In genomic region chr14:24526440-24526839, GRCm38 (mm10) we compare ENCODE assay signal across 20 mouse cellular contexts. TPM values are rescaled to one million over a fixed set of nuclear protein-coding genes. Genes with fewer than 3 reads are reported as not detected.
DNase-seq lines count a peak whose midpoint lies in the region; ATAC-seq and TF ChIP-seq lines count a peak whose summit lies in the region.
"Had no signal": no experiment of that assay in that cellular context is flagged by ENCODE, and none has a peak within 500 bp of the region (broad histone marks: within the 10 kb centered on the region; RNA-seq: fewer than 3 reads in every experiment).

No protein-coding gene starts in this region.

- WGBS in hindbrain, embryonic 12.5 days, result 55% methylated on average over 10 of the region's 10 CpGs
- WGBS in hindbrain, embryonic 10.5 days, result 78% methylated on average over 10 of the region's 10 CpGs
- WGBS in forebrain, embryonic 16.5 days, result 14% methylated on average over 10 of the region's 10 CpGs
- 37% methylated on average over 10 of the region's 10 CpGs for WGBS in midbrain, embryonic 15.5 days

- ATAC-seq in hindbrain, embryonic 12.5 days (ENCODE audit: low FRiP score), result no peak
- peak; percentile 57 for ATAC-seq in forebrain, embryonic 16.5 days
- ATAC-seq in midbrain, embryonic 15.5 days (replicated peaks), result no peak
- no peak for ATAC-seq in megakaryocyte-erythroid progenitor cell, adult 5-6 weeks (replicated peaks; ENCODE audit: low FRiP score, low TSS enrichment, poor library complexity, severe bottlenecking)
- ATAC-seq: lung, postnatal 0 days had no signal

- DNase-seq in hindbrain, embryonic 10.5 days (ENCODE audit: low spot score), result no peak
- DNase-seq in brain, embryonic 14.5 days (ENCODE audit: low read depth), result peak; percentile 93
- no peak for DNase-seq in testis, postnatal 10 days (ENCODE audit: low spot score)
- DNase-seq: adrenal gland, adult 2 months; cerebellum, adult 11-12 months; gastrocnemius, adult 2 months; heart, adult 18-20 months; kidney, adult 18-20 months; kidney, postnatal 10 days; thymus, postnatal 25 days had no signal

- peak overlapping the region; percentile 12; the same call in 1 of the 2 replicates for H3K27ac ChIP-seq in hindbrain, embryonic 12.5 days
- H3K27ac ChIP-seq in hindbrain, embryonic 10.5 days, result no peak overlapping the region
- peak overlapping the region; percentile 39 for H3K27ac ChIP-seq in forebrain, embryonic 16.5 days (ENCODE audit: low read length)
- peak overlapping the region; percentile 59 for H3K27ac ChIP-seq in midbrain, embryonic 15.5 days
- H3K27ac ChIP-seq: embryonic facial prominence, embryonic 13.5 days; gastrocnemius, adult 2 months; left cerebral cortex, adult 2 months; limb, embryonic 13.5 days; liver, embryonic 14.5 days had no signal

- no peak for TF ChIP-seq CTCF in brain, embryonic 14.5 days (IDR thresholded peaks at IDR 0.05; ENCODE audit: borderline replicate concordance, extremely low read depth, insufficient read depth, insufficient read length)

- TF ChIP-seq POLR2A in brain, embryonic 14.5 days (IDR thresholded peaks at IDR 0.05; ENCODE audit: borderline replicate concordance, extremely low read depth, insufficient read depth, insufficient read length, poor library complexity, severe bottlenecking), result no peak

- peaks cover 31% of the 10 kb centered on the region for H3K4me1 ChIP-seq in hindbrain, embryonic 12.5 days
- H3K4me1 ChIP-seq in hindbrain, embryonic 10.5 days (replicated peaks), result peaks cover 37% of the 10 kb centered on the region
- peaks cover 33% of the 10 kb centered on the region for H3K4me1 ChIP-seq in forebrain, embryonic 16.5 days (replicated peaks; ENCODE audit: control insufficient read depth, insufficient read depth, low read length)
- H3K4me1 ChIP-seq in midbrain, embryonic 15.5 days, result peaks cover 33% of the 10 kb centered on the region
- H3K4me1 ChIP-seq: megakaryocyte, embryonic 14.5 days had no signal

- no peaks in the 10 kb centered on the region for H3K9me3 ChIP-seq in hindbrain, embryonic 12.5 days (replicated peaks)
- H3K9me3 ChIP-seq in hindbrain, embryonic 10.5 days, result no peaks in the 10 kb centered on the region
- H3K9me3 ChIP-seq in forebrain, embryonic 16.5 days (ENCODE audit: control insufficient read depth, low read length), result no peaks in the 10 kb centered on the region
- H3K9me3 ChIP-seq in midbrain, embryonic 15.5 days, result no peaks in the 10 kb centered on the region
- H3K9me3 ChIP-seq: embryonic facial prominence, embryonic 13.5 days; limb, embryonic 13.5 days had no signal

- no peak overlapping the region for H3K4me3 ChIP-seq in hindbrain, embryonic 12.5 days
- H3K4me3 ChIP-seq in hindbrain, embryonic 10.5 days, result no peak overlapping the region
- H3K4me3 ChIP-seq in forebrain, embryonic 16.5 days (replicated peaks; ENCODE audit: low read length), result no peak overlapping the region
- no peak overlapping the region for H3K4me3 ChIP-seq in midbrain, embryonic 15.5 days
- H3K4me3 ChIP-seq: embryonic facial prominence, embryonic 13.5 days; gastrocnemius, adult 2 months; left cerebral cortex, adult 2 months; limb, embryonic 13.5 days; megakaryocyte, embryonic 14.5 days had no signal

- H3K4me2 ChIP-seq in hindbrain, embryonic 12.5 days (replicated peaks), result no peak overlapping the region
- no peak overlapping the region for H3K4me2 ChIP-seq in forebrain, embryonic 16.5 days (ENCODE audit: low read length)
- H3K4me2 ChIP-seq in midbrain, embryonic 15.5 days, result no peak overlapping the region
- H3K4me2 ChIP-seq: embryonic facial prominence, embryonic 13.5 days; limb, embryonic 13.5 days had no signal

- H3K27me3 ChIP-seq in hindbrain, embryonic 12.5 days, result no peaks in the 10 kb centered on the region
- H3K27me3 ChIP-seq in hindbrain, embryonic 10.5 days (ENCODE audit: insufficient read depth, poor library complexity, severe bottlenecking), result 0 out of 2 replicates have a peak, but pooled peaks cover 4% of the 10 kb centered on the region
- H3K27me3 ChIP-seq in forebrain, embryonic 16.5 days (replicated peaks; ENCODE audit: control insufficient read depth, insufficient read depth, low read length), result no peaks in the 10 kb centered on the region
- no peaks in the 10 kb centered on the region for H3K27me3 ChIP-seq in midbrain, embryonic 15.5 days (replicated peaks)
- H3K27me3 ChIP-seq: embryonic facial prominence, embryonic 13.5 days; limb, embryonic 13.5 days had no signal

- no peak overlapping the region for H3K9ac ChIP-seq in hindbrain, embryonic 12.5 days
- no peak overlapping the region for H3K9ac ChIP-seq in forebrain, embryonic 16.5 days (replicated peaks; ENCODE audit: low read depth, low read length)
- no peak overlapping the region for H3K9ac ChIP-seq in midbrain, embryonic 15.5 days
- H3K9ac ChIP-seq: embryonic facial prominence, embryonic 13.5 days; limb, embryonic 13.5 days; liver, embryonic 14.5 days had no signal

- H3K36me3 ChIP-seq in hindbrain, embryonic 12.5 days, result no peaks in the 10 kb centered on the region
- no peaks in the 10 kb centered on the region for H3K36me3 ChIP-seq in hindbrain, embryonic 10.5 days
- no peaks in the 10 kb centered on the region for H3K36me3 ChIP-seq in forebrain, embryonic 16.5 days (ENCODE audit: control insufficient read depth, insufficient read depth)
- H3K36me3 ChIP-seq in midbrain, embryonic 15.5 days (replicated peaks), result no peaks in the 10 kb centered on the region
- H3K36me3 ChIP-seq: embryonic facial prominence, embryonic 13.5 days; limb, embryonic 13.5 days had no signal

RNA-seq across cellular contexts. Expression of gene Rps24, which starts 39.5 kb away (rescaled TPM):
- polyA plus RNA-seq in hindbrain, embryonic 12.5 days (2016; fragmentation: Nextera tagmentation; extraction: Ambion mirVana), result 852 and 899 TPM in 2 replicates
- 962 and 1,047 TPM in 2 replicates for polyA plus RNA-seq in hindbrain, embryonic 10.5 days (2016; fragmentation: Nextera tagmentation; extraction: Ambion mirVana)
- 2,169 and 2,228 TPM in 2 replicates for polyA plus RNA-seq in brain, embryonic 14.5 days (2012; rRNA removed)
- 482 and 530 TPM in 2 replicates for polyA plus RNA-seq in forebrain, embryonic 16.5 days (2015; fragmentation: Nextera tagmentation; extraction: Ambion mirVana)
- polyA plus RNA-seq in midbrain, embryonic 15.5 days (2015; fragmentation: Nextera tagmentation; extraction: Ambion mirVana), result 469 and 502 TPM in 2 replicates
- total RNA-seq in megakaryocyte-erythroid progenitor cell, adult 5-6 weeks (2014; fragmentation: Nextera tagmentation), result 4,905 and 5,243 TPM in 2 replicates
- total RNA-seq in megakaryocyte-erythroid progenitor cell, adult 5-6 weeks (2017), result 5,044 and 5,586 TPM in 2 replicates

RNA-seq across cellular contexts. Expression of gene Polr3a, which starts 39.6 kb away (rescaled TPM):
- polyA plus RNA-seq in hindbrain, embryonic 12.5 days (2016; fragmentation: Nextera tagmentation; extraction: Ambion mirVana), result 20.3 and 22.2 TPM in 2 replicates
- polyA plus RNA-seq in hindbrain, embryonic 10.5 days (2016; fragmentation: Nextera tagmentation; extraction: Ambion mirVana), result 19.2 and 22.4 TPM in 2 replicates
- polyA plus RNA-seq in brain, embryonic 14.5 days (2012; rRNA removed), result 12.4 and 16.4 TPM in 2 replicates
- polyA plus RNA-seq in forebrain, embryonic 16.5 days (2015; fragmentation: Nextera tagmentation; extraction: Ambion mirVana), result 20.8 and 23.8 TPM in 2 replicates
- polyA plus RNA-seq in midbrain, embryonic 15.5 days (2015; fragmentation: Nextera tagmentation; extraction: Ambion mirVana), result 20.1 and 23.5 TPM in 2 replicates
- total RNA-seq in megakaryocyte-erythroid progenitor cell, adult 5-6 weeks (2014; fragmentation: Nextera tagmentation), result 46.0 and 47.5 TPM in 2 replicates
- 11.6 and 14.8 TPM in 2 replicates for total RNA-seq in megakaryocyte-erythroid progenitor cell, adult 5-6 weeks (2017)
